Mouse (Mus musculus): ENCODE measurements around the gene Emc8. TPM values are rescaled to one million over a fixed set of nuclear protein-coding genes. Genes with fewer than 3 reads are reported as not detected.

The Emc8 gene
- total RNA-seq, 2 experiments from 2014 or later = 66.7 to 82.0 TPM

GRCm38 (mm10) chr8:120686051-120686450 lies 17.7 kb upstream of the Emc8 start:
- DNase-seq (ENCODE audit: low spot score in 2 of 2) = no peak

GRCm38 (mm10) chr8:120685591-120685990 lies 17.2 kb upstream of the Emc8 start:
- DNase-seq (ENCODE audit: low spot score in 2 of 2) = no peak

DNA sequence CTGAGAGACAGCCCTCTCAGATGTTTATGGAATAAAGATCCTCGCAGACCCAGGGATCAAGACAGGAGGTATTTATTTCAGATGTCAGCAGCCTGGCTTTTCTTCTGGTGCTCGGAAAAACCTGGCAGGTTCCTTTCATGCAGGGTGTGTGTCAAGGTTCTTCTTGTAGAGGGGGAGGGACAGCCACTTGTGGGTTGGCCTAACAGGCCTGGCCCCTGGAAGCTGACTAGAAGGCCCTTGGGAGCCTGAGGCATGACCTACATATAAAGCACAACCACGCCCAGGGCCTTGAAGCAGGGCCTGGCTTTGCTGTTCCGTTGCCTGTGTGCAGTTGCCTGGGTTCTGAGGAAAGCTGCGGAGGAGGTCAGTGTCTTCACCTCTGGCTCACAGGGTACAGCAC lies 16.7 kb upstream of the Emc8 start:
- DNase-seq (ENCODE audit: low spot score in 2 of 2) = no peak

DNA sequence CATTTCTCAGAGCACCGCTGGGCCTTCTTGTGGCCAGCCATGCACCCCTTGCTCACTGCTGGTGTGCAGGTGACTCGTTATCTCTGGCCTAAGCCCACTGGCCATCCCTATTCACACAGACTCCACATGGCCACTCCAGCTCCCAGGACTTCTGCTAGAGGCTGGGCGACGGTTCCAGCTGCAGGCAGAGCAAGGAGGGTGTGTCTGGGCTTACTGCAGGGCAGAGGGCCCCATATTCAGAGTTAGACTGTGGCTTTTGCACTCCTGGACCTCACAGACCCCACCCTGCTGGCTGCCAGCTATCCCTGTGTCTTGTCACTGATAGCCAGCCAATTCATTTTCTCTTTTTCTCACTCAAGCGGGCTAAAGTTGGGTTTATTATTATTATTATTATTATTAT lies 15.7 kb upstream of the Emc8 start:
- DNase-seq (ENCODE audit: low spot score in 2 of 2) = no peak

DNA sequence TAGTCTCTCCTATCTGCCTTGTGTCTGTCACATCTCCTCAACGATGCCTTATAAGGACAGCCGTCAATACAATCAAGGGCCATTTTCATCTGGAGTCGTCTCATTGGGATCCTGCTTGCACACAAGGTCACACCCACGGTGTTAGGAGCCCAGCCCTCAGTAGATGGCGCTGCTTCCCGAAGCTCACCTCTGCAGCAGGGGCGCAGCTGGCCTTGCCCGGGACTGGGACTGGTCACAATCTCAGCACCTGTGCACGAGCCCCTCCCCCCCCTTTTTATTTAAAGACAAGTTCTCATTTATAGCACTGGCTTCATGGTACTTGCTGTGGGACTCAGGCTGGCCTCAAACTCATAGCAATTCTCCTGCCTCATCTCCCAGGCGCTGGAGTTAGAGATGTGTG lies 15.2 kb upstream of the Emc8 start:
- no peak for DNase-seq (ENCODE audit: low spot score in 2 of 2)

GRCm38 (mm10) chr8:120681113-120681512 lies 12.7 kb upstream of the Emc8 start:
- DNase-seq (ENCODE audit: low spot score in 2 of 2) = no peak

GRCm38 (mm10) chr8:120680405-120680804 lies 12.0 kb upstream of the Emc8 start:
- DNase-seq (ENCODE audit: low spot score in 2 of 2) = peak in 1 of 2 experiments; percentile 56

GRCm38 (mm10) chr8:120679629-120680387 lies 11.4 kb upstream of the Emc8 start:
- no peak for DNase-seq (ENCODE audit: low spot score in 2 of 2)

GRCm38 (mm10) chr8:120678447-120678846 lies 10.1 kb upstream of the Emc8 start:
- peak; percentile 85 to 89 for DNase-seq (ENCODE audit: low spot score in 2 of 2)

DNA sequence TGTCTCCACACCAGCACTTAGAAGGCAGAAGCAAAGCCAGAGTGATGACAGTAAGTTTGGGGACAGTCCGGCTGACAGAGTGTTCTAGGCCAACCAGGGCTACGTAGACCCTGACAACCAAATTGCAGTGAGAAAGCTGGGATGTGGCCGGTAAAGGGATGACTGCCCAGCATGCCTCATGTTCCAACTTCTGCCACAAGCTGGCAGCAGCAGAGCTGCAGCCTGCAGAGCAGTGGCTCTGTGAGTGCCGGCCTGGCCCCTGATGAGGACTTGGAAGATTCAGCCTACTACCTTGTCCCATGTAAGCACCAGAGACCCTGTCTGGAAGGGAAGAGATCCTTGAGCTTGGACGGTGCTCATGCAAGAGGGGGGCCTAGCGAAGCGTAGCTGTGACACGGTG lies 7.3 kb upstream of the Emc8 start:
- DNase-seq (ENCODE audit: low spot score in 2 of 2) = no peak

DNA sequence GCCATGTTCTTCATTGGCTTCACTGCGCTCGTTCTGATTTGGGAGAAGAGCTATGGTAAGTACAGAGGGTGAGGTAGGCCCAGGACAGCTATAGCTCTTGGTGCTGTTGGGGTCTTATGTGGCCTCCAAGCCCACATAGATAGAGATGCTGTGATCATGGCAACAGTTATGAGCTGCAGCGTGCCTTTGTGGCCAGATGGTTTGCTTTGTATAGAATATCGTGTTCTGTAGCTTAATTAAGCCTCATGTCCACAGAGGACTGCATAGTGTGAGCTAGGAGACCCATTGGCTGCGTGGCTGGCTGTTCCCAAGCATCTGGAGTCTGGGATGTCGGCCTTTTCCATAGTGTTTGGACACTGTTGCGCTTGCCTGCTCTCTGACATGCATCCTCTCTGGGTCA lies 4.9 kb upstream of the Emc8 start:
- no peak for DNase-seq (ENCODE audit: low spot score in 2 of 2)

DNA sequence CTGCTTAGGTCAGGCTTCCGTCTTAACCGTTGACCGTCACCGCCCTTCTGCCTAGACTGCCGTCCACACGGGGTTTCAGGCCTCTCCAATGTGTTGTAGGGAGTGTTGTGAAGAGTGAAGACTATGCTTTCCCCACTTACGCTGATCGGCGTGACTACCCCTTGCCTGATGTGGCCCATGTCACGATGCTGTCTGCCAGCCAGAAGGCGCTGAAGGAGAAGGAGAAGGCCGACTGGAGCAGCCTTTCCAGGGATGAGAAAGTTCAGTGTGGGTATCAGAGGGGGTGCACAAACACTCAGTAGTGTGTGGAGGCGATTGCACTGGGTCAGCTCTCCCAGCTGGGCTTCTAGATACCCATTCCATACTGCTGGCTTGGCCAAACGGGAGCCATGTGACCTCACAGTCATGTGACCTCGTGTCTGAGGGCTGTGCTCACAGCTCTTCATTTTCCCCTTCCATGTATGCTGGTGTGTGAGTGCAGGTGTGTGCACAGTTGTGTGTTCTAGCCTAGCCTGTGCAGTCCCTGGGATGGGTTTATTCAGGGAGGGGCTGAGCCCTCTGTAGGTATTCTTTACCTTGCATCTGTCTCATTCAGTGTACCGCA lies 4.4 kb upstream of the Emc8 start:
- no peak for DNase-seq (ENCODE audit: low spot score in 2 of 2)

DNA sequence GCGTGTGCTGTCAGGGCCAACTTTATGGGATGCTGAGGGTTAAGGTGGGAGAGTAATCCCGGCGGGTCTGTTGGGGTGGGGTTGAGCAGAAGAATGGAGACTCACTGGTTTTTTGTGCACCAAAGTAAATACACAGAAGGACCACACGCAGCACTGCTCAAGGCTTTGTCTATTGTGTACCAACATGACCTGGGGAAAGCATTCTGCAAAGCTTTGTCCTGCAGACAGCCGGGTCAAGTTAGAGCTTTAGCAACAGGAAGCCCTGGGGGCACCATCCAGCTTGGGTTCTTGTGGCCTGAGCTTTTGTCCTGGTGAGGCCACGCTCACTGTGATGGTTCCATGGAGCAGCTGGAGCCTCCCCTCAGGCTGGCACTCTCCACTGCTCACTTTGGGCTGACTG lies 3.4 kb upstream of the Emc8 start:
- DNase-seq (ENCODE audit: low spot score in 2 of 2) = no peak

- peak; percentile 83 to 91 for DNase-seq (ENCODE audit: low spot score in 2 of 2)
These were observed 606 bp downstream of the Emc8 start, which contains the start of the genes Gm27021 and Cox4i1 for GRCm38 (mm10) chr8:120667561-120668373. Gm27021 (minus strand) TSS chr8:120668079. Cox4i1 (plus strand) TSS chr8:120668222.

GRCm38 (mm10) chr8:120666807-120667470 lies 1.4 kb downstream of the Emc8 start:
- DNase-seq (ENCODE audit: low spot score in 2 of 2) = no peak

DNA sequence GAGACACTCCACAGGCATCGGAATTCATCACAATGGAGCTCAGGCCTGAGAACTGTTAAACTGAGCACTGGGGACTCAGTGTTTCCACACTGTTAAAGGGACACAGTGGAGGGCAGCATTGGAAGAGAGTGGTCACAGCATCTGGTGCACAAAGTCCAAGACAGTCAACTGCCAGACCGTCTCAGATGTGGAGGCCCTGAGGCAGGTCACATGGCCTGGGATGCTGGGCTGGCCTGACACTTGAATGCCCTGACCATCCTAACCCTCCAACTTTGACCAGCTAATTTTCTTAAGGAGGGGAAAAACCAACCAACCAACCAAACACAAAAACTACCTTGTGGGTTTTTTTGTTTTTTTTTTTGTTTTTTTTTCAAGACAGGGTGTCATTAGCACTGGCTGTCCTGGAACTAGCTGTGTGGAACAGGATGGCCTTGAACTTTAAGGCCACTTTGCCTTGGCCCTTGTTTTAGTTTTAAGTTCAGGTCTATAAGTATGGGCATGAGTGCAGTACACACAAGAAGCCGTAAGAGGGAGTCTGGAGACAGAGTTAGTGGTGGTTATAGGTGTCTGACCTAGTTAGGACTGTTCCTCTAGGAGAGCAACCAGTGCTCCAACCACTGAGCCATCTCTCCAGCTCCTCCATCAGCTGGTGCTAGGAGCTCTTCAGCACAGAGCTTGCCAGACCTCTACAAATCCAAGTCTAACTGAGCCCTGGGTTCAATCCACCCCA lies 2.5 kb downstream of the Emc8 start:
- DNase-seq (ENCODE audit: low spot score in 2 of 2) = no peak

GRCm38 (mm10) chr8:120664566-120664965 lies 3.8 kb downstream of the Emc8 start:
- no peak for DNase-seq (ENCODE audit: low spot score in 2 of 2)

DNA sequence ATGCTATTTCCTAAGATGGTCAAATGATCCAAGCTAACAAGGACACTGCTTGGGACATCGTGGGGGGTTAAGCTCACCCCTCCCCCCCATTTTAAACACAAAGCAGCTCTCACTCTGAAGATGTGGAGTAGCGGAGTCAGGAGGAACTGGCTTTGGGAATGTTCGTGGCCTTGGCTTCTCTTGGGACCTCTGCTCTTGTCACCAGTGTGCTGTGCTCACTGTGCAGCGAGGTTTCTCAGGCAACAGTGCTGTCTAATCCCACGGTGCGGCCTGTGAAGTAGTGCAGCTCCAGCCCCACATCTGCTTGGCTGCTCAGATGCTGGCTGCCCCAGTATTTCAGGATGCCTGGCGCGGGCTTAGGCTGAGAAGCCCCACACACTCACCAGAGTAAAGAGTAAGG lies 11.0 kb downstream of the Emc8 start:
- DNase-seq (ENCODE audit: low spot score in 2 of 2) = no peak

DNA sequence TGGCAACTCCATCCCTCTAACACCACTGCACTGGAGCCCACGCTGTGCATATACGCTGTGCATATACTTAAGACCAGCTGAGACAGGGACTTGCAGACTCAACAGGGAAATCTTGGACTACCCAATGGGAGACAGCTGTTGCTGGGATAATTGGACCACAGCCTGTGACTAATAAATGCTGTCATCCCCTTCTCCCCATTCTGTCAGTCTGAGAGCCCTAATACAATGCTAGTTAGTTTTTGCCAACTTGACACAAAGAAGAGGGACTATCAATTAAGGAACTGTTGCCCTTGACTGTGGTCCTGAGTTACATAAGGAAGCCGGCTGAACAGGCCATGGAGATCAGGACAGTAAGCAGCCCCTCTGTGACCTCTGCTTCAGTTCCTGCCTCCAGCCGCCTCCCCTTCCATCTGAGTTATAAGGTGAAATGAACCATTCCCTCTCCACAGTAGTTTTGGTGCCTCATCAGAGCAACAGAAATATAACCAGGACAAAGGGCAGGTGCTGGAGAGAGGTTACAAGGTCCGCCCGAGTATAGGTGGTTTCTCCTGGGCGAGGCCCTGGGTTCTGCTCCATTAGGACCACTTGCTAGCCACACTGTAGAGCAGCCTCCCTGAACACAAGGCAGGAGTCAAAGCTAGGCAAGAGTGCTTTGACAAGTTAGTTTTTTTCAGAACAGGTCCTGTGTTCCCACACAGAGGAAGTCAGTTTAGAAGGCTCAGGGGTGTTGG lies 11.9 kb downstream of the Emc8 start:
- no peak for DNase-seq (ENCODE audit: low spot score in 2 of 2)

- DNase-seq (ENCODE audit: low spot score in 2 of 2) = no peak
These were observed 20.8 kb downstream of the Emc8 start, which contains the start of gene 1190005I06Rik for GRCm38 (mm10) chr8:120647532-120647931. 1190005I06Rik (minus strand) TSS chr8:120647632.

Measured in layer of hippocampus, postnatal 14 days (tissue).